Mouse (Mus musculus) cerebellum, adult 2 months (tissue): Measurements from ENCODE around the gene Aldh9a1. TPM values are rescaled to one million over a fixed set of nuclear protein-coding genes. Genes with fewer than 3 reads are reported as not detected.

ENCODE experiments used
- DNase-seq, 2 experiments: peaks; one replicate each; pipeline ENCODE4 v3.0.0; 2021
- H3K27ac ChIP-seq: fragments of 200-500 bp; 2 replicates; pipeline ENCODE4 v1.5.1; 2012; ENCODE audit warnings: low read length, control low read depth, inconsistent platforms; ENCODE audit not compliant: insufficient read depth
- H3K27me3 ChIP-seq: fragments of 200-500 bp; 2 replicates; pipeline ENCODE4 v1.6.1; 2012; ENCODE audit warnings: inconsistent platforms, mild to moderate bottlenecking, low read length, moderate library complexity; ENCODE audit not compliant: control insufficient read depth, insufficient read depth
- H3K4me1 ChIP-seq: fragments of 200-500 bp; 2 replicates; pipeline ENCODE4 v1.6.1; 2011; ENCODE audit warnings: low read length; ENCODE audit not compliant: control insufficient read depth, insufficient read depth
- H3K4me3 ChIP-seq: fragments of 200-500 bp; replicated peaks from 2 replicates; pipeline ENCODE3; 2011; ENCODE audit warnings: mild to moderate bottlenecking, low read depth, low read length, control low read depth; ENCODE audit not compliant: insufficient read depth
- CTCF ChIP-seq: fragments of 200-500 bp; IDR thresholded peaks from 2 replicates; pipeline ENCODE4 v1.5.1; 2011; ENCODE audit warnings: low read depth, mild to moderate bottlenecking, control low read depth, low read length, moderate library complexity, borderline replicate concordance; ENCODE audit not compliant: insufficient read depth
- POLR2A ChIP-seq: fragments of 200-500 bp; IDR thresholded peaks from 2 replicates; pipeline ENCODE4 v1.6.1; 2011; ENCODE audit warnings: low read length, control low read depth, borderline replicate concordance; ENCODE audit not compliant: insufficient read depth
- WGBS: fragments of 180-500 bp; shearing (Covaris S2); methylation state at CpG from one replicate; pipeline ENCODE4 v1.1.7; 2018; 5-methylcytosine and 5-hydroxymethylcytosine counted together
- polyA plus RNA-seq: library from polyadenylated mRNA; depleted of rRNA; stranded (reverse); fragments of >200 nt; gene quantifications from 2 replicates; pipeline ENCODE4 v1.2.3, GENCODE M21; 2012

Gene Aldh9a1
- polyA plus RNA-seq, 1 experiment: 42.5 TPM

DNA sequence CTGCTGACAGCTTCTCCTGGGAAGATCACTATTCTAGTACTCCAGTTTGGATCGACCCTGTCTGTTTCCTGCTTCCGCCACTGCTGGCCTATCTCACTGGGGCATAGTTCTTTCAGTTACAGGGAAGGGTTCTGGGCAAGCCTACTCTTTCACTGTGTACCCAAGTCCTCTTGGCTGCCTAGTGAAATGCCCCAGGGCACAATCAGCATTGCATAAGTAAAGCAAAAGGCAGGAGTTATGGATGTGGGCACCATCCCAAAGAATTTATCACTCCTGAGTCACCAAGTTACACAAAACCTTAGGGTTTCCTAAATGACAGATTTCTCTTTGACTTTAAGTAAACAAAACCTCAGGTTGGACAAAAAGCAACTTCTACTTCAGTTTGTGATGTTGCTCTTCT lies 37.5 kb downstream of the Aldh9a1 start:
- no peak overlapping the region for H3K4me3 ChIP-seq
- no peaks in the 10 kb centered on the region for H3K27me3 ChIP-seq
- H3K4me1 ChIP-seq: peaks cover 12% of the 10 kb centered on the region
- DNase-seq: no peak
- TF ChIP-seq CTCF (no peak), POLR2A (no peak)
- H3K27ac ChIP-seq: no peak overlapping the region
- 44% methylated on average over 2 of the region's 2 CpGs for WGBS

DNA sequence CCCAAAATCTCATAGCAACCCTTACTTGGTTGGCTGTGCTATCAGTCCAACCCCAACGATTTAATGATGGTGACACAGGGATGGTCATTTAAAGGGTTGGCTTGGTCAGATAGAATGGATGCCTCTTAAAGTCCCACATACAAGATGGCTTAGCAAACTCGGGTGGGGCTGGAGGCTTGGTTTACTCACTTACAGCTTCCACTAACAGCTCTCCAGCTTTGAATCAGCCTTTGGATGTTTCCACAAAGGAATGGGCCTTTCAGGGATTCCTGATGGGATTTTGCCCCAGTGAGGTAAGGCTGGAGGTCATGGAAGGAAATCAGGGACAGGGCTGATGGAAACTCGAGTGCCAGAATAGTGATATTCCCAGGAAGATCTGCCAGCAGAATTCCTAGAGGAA lies 38.0 kb downstream of the Aldh9a1 start:
- Histone ChIP-seq H3K4me1 (peaks cover 11% of the 10 kb centered on the region; the same call in 1 of the 2 replicates), H3K27ac (no peak overlapping the region), H3K4me3 (no peak overlapping the region), H3K27me3 (no peaks in the 10 kb centered on the region)
- TF ChIP-seq CTCF: no peak
- TF ChIP-seq POLR2A: no peak
- no peak for DNase-seq
- WGBS: 76% methylated on average over 3 of the region's 3 CpGs

- WGBS: 75% methylated on average over 6 of the region's 6 CpGs
- Histone ChIP-seq H3K27me3 (no peaks in the 10 kb centered on the region), H3K4me3 (no peak overlapping the region), H3K4me1 (peaks cover 11% of the 10 kb centered on the region; the same call in 1 of the 2 replicates), H3K27ac (no peak overlapping the region)
- no peak for DNase-seq
- TF ChIP-seq CTCF (no peak), POLR2A (no peak)
Measured at GRCm38 (mm10) chr1:167388571-167388970, 38.8 kb downstream of the Aldh9a1 start.

- no peak for TF ChIP-seq CTCF
- TF ChIP-seq POLR2A: no peak
- 96% methylated on average over 7 of the region's 7 CpGs for WGBS
- no peak for DNase-seq
Measured at GRCm38 (mm10) chr1:167389584-167389983, 39.8 kb downstream of the Aldh9a1 start.

DNA sequence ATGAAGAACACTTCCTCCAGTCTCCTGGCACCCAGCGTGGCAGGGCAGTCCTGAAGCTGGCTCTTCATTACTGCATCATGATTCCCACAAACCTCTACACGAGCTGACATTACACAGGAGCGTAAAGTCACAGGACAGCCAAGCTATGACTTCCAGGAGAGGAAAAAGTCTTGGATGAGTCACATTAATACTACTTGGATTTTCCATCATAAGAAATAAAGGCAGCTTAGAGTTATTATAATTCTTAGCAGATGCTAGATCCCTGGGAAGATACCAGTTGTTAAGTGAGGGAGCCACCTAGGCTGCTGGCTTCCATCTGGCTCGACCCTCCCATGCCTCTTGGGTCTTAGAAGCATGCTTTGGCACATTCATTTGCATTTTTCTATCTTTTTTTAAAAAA lies 40.6 kb downstream of the Aldh9a1 start:
- WGBS: 54% methylated on average over 4 of the region's 4 CpGs
- DNase-seq: no peak
- Histone ChIP-seq H3K4me3 (no peak overlapping the region), H3K4me1 (peaks cover 11% of the 10 kb centered on the region; the same call in 1 of the 2 replicates), H3K27ac (no peak overlapping the region), H3K27me3 (no peaks in the 10 kb centered on the region)
- no peak for TF ChIP-seq CTCF
- no peak for TF ChIP-seq POLR2A

More at GRCm38 (mm10) chr1:167389584-167389983, 39.8 kb downstream of the Aldh9a1 start:
- peaks cover 11% of the 10 kb centered on the region; the same call in 1 of the 2 replicates for H3K4me1 ChIP-seq
- H3K4me3 ChIP-seq: no peak overlapping the region
- H3K27me3 ChIP-seq: no peaks in the 10 kb centered on the region
- H3K27ac ChIP-seq: no peak overlapping the region

GRCm38 (mm10) chr1:167391241-167391640 lies 41.5 kb downstream of the Aldh9a1 start:
- 62% methylated on average over 6 of the region's 6 CpGs for WGBS
- Histone ChIP-seq H3K4me1 (peaks cover 11% of the 10 kb centered on the region; the same call in 1 of the 2 replicates), H3K4me3 (no peak overlapping the region), H3K27ac (no peak overlapping the region), H3K27me3 (no peaks in the 10 kb centered on the region)
- no peak for DNase-seq
- TF ChIP-seq CTCF (no peak), POLR2A (no peak)

DNA sequence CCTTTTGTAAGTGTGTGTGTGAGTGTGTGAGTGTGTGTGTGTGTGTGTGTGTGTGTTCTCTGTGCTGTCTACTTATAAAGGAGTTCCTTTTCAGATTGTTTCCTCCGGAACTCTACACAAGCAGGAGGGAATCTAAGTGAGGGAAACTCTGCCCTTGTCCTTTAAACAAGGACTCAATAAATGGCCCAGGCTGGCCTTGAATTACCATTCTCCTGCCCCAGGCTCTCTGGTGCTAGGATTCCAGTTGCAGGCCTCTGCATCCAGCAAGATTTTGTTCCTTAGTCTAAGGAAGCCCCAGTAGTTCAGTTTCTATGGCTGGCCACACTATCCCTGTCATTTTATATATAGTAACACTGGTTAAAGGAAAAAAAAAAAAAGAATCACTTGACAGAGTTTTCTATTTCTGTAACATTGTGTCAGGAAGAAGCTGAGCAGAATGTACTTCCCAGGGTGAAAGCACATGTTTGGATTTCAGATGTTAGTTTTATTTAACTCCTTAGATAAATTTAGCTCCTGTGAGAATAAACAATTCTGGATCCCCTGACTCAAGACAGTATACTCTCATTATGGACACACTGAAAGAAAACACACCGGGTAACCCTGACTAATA lies 42.3 kb downstream of the Aldh9a1 start:
- Histone ChIP-seq H3K4me1 (peaks cover 11% of the 10 kb centered on the region; the same call in 1 of the 2 replicates), H3K27ac (peak overlapping the region; percentile 70), H3K4me3 (peak overlapping the region; percentile 97), H3K27me3 (no peaks in the 10 kb centered on the region)
- TF ChIP-seq POLR2A (no peak), CTCF (no peak)
- 31% methylated on average over 2 of the region's 2 CpGs for WGBS
- DNase-seq: no peak

- TF ChIP-seq POLR2A (no peak), CTCF (no peak)
- H3K27ac ChIP-seq: peak overlapping the region; percentile 49
- H3K4me3 ChIP-seq: peak overlapping the region; percentile 97
- peaks cover 11% of the 10 kb centered on the region; the same call in 1 of the 2 replicates for H3K4me1 ChIP-seq
- peak; percentile 73 to 78 for DNase-seq
- 2% methylated on average over 8 of the region's 8 CpGs for WGBS
- H3K27me3 ChIP-seq: no peaks in the 10 kb centered on the region
Measured at GRCm38 (mm10) chr1:167392687-167393086, 42.9 kb downstream of the Aldh9a1 start.
